Mouse (Mus musculus) erythroblast, adult 5-6 weeks (primary cell): ENCODE data around the gene Ms4a12. TPM values are rescaled to one million over a fixed set of nuclear protein-coding genes. Genes with fewer than 3 reads are reported as not detected.
"Not testable (repeated sequence)": the region's sequence is repeated elsewhere in the genome, so short reads cannot be mapped to it uniquely, and the experiment has no call there.

Source experiments
- ATAC-seq: replicated peaks from 2 replicates; pipeline ENCODE4 v1.8.0; 2016; ENCODE audit warnings: moderate number of reproducible peaks, mild to moderate bottlenecking, moderate TSS enrichment, inconsistent platforms; ENCODE audit not compliant: poor library complexity, low FRiP score, severe bottlenecking
- total RNA-seq, 2 experiments: library from RNA; stranded (forward) in 1 of 2; stranded (reverse) in 1 of 2; fragments of 150-400 nt in 1 of 2; fragments of 200-764, 138-1000 nt in 1 of 2; gene quantifications; 2 replicates each; pipeline versions ENCODE4 v1.2.3 to v1.2.4; 2015 to 2017; ENCODE audit warnings: low replicate concordance in 2 of 2

The Ms4a12 gene
- total RNA-seq (2015; ENCODE audit: low replicate concordance) (not detected in 2 replicates), total RNA-seq (2017; ENCODE audit: low replicate concordance) (not detected in 2 replicates)

- no peak for ATAC-seq
These were observed at the start of gene Ms4a12 for GRCm38 (mm10) chr19:11232348-11232747. Gene Ms4a12 (minus strand): TSS chr19:11232448.

DNA sequence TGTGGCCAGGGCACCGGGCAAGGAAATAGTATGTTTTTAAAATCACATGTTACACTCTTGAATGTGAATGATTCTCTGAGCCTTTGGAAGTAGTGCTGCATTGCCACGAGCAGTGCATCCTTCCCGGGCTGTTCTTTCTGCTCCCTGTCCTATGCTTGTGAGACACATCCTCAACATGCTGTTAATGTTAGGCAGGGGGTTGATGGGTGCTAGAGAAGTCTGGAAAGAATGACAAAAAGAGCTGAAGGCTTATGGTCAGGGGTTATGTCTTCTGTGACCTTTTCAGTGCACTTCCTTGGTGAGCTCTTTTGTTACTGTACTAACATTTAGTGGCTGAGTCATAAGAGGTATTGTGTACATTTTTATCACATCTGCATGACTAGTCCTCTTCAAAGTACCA lies 48.0 kb upstream of the Ms4a12 start:
- no peak for ATAC-seq

DNA sequence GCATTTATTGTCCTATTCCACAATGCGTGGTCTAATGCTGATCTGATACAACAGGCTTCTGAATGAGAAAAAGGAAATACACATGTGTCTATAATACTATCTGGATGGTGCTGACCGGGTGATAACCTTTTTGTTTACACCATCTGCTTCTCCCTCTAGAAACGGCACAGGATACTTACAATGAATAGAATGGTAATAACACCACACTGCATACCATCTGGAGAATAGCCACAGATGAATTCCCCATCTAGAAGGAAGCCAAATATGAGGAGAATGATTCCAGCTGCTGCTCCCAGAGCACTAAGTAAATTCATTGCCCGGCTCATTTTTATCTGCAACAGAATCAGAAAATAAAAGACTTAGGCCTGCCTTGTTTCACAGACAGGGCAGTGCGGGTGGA lies 44.2 kb upstream of the Ms4a12 start:
- no peak for ATAC-seq

- ATAC-seq, result no peak
These were observed 34.7 kb upstream of the Ms4a12 start for GRCm38 (mm10) chr19:11266956-11267355.

GRCm38 (mm10) chr19:11266052-11266845 lies 34.0 kb upstream of the Ms4a12 start, which contains the start of gene Ms4a1:
Gene Ms4a1 (minus strand): TSS chr19:11266241.
- ATAC-seq, result no peak

- no peak for ATAC-seq
These were observed 32.4 kb upstream of the Ms4a12 start for GRCm38 (mm10) chr19:11264602-11265185.

GRCm38 (mm10) chr19:11263549-11263948 lies 31.3 kb upstream of the Ms4a12 start:
- ATAC-seq, result no peak

DNA sequence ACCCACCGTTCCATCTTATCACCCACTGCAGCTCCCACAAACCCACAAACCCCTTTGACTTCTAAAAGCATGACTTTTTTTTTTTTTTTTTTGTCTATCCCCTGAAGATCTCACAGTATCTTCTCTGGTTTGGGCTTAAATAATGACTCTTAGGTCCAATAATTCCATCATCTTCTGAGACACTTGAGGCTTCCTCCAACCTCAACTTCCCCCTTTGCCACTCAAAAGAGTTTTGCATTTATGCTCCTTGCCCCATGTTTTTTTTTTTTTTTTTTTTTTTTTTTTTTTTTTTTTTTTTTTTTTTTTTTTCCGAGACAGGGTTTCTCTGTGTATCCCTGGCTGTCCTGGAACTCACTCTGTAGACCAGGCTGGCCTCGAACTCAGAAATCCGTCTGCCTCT lies 30.7 kb upstream of the Ms4a12 start:
- ATAC-seq, result not testable (repeated sequence)

- no peak for ATAC-seq
These were observed 29.3 kb upstream of the Ms4a12 start for GRCm38 (mm10) chr19:11261522-11261921.

- ATAC-seq, result no peak
These were observed 12.0 kb upstream of the Ms4a12 start for GRCm38 (mm10) chr19:11244230-11244629.

DNA sequence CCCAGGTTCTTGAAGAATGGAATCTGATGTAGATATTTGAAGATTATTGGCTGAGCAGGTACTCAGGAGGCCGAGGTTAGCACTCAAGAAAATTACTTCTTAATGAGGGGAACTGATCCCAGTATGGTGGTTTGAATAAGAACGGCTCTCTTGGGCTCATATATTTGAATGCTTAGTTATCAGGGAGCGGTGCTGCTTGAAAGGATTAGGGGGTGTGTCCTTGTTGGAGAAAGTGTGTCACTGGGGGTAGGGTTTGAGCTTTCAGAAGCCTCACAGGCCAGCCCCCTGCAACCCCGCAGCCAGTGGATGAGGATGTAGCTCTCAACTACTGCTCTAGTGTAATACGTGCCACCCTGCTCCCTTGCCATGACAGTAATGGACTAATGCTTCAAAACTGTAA lies 10.3 kb upstream of the Ms4a12 start:
- ATAC-seq, result no peak

GRCm38 (mm10) chr19:11235820-11236219 lies 3.6 kb upstream of the Ms4a12 start:
- no peak for ATAC-seq

DNA sequence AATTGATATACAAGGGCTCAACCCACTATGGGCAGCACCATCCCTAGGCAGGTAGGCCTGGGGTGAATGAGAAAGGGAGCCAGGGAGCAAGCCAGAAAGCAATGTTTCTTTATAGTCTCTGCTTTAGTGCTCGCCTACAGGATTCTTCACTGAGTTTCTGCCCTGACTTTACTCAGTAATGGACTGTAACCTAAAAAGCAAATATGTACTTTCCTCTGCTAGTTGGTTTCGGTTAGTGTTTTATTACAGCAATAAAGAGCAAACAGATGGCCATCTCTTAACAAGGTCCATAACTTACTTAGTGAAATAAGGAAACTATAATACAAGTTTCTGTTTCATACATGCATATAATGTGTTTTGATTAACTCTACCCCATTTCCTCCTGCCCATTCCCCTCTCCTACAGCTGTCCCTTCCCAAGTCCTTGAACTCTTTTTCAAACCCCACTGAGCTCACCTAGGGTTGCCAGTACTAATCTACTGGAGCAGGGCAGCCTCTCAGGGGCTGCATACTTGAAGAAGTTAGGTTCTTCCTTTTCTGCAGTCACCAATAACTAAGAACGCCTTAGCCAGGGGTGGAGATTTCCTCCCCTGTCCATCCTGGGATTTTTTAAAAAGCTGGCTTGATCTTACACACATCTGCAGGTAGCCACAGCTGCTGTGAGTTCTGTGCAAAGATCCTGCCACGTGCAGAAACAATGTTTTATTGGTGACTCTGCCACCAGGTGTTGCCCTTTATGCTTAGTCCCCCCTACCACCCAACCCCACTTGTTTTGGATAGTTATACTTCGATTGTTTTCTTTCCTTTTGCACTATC lies 2.9 kb upstream of the Ms4a12 start:
- no peak for ATAC-seq

DNA sequence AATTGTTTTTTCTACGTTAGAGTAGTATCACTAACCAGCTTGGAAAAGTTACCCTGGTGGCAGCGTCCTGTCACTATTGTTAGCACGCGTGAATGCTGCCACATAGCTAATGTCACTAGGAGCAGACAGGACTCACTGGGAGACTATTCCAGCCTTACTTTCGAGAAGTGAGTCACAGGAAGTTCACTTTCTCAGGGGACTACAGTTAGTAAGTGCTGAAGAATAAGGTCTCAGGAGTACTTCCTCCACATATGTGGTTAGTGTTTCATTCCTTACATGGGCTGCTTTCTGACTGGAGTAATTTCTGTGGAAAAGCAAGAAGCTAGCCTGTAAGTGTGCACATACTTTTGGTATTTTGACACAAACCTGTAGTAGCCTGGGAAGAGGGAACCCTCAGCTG lies 2.0 kb upstream of the Ms4a12 start:
- no peak for ATAC-seq

- ATAC-seq, result no peak
These were observed 35.7 kb downstream of the Ms4a12 start, which contains the start of gene Ms4a13 for GRCm38 (mm10) chr19:11196546-11196945. Gene Ms4a13 (minus strand): TSS chr19:11196737.

GRCm38 (mm10) chr19:11192552-11192951 lies 39.7 kb downstream of the Ms4a12 start:
- ATAC-seq, result no peak

GRCm38 (mm10) chr19:11184121-11184520 lies 48.1 kb downstream of the Ms4a12 start:
- no peak for ATAC-seq

- ATAC-seq, result no peak
These were observed 54.8 kb downstream of the Ms4a12 start for GRCm38 (mm10) chr19:11177464-11177863.

- no peak for ATAC-seq
These were observed 67.1 kb downstream of the Ms4a12 start, which contains the start of gene 1700025F22Rik for GRCm38 (mm10) chr19:11165172-11165571. Gene 1700025F22Rik (minus strand): TSS chr19:11165320.
